Mouse (Mus musculus): ENCODE results near the gene Gmppa. TPM values are rescaled to one million over a fixed set of nuclear protein-coding genes. Genes with fewer than 3 reads are reported as not detected.

Gmppa gene
- polyA plus RNA-seq, 1 experiment from 2014 or later = 70.7 TPM

DNA sequence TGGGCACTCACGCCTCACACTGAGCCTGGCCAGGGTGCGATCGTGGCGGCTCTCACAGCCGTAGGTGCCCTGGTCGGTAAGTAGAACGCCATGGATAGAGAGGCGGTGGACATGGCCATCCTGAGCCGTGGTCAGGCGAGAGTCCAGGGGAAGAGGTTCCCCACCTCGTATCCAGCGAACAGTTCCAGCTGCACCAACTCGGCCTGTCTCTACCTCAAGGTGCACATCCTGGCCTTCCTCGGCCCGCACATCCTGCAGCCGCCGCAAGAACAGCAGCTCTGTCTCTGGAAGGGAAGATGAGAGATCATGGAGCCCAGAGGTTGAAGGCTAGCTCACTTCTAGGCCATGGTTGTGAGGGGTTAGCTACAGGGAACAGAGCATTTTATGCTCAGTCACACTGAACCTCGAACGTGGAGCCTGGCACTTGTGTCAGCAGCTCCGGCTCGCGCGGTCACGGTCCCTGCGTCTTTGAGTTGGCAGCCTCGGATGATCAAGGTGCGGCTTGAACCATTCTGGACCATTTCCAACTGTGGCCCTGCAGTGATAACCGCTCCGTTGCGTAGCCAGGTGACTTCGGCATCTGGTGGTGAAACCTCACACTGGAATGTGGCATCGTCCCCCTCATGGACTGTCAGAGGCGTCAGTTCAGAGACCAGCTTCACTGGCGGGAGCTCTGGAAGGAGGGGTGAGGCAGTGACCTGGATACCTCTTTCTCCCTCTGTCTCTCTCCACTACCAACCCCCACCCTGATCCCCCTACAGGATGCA, 55.2 kb downstream of the Gmppa start:
- H3K9me3 ChIP-seq = no peaks in the 10 kb centered on the region
- H3K27me3 ChIP-seq (replicated peaks) = peaks cover 39% of the 10 kb centered on the region
- peaks cover 21% of the 10 kb centered on the region for H3K4me1 ChIP-seq
- H3K9ac ChIP-seq = no peak overlapping the region
- H3K36me3 ChIP-seq = peaks cover 83% of the 10 kb centered on the region
- no peak overlapping the region for H3K27ac ChIP-seq (replicated peaks)
- 76% methylated on average over 34 of the region's 34 CpGs for WGBS
- ATAC-seq (ENCODE audit: extremely low read depth, insufficient number of reproducible peaks, low FRiP score, low TSS enrichment) = no peak
- H3K4me3 ChIP-seq = no peak overlapping the region
- no peak overlapping the region for H3K4me2 ChIP-seq

DNA sequence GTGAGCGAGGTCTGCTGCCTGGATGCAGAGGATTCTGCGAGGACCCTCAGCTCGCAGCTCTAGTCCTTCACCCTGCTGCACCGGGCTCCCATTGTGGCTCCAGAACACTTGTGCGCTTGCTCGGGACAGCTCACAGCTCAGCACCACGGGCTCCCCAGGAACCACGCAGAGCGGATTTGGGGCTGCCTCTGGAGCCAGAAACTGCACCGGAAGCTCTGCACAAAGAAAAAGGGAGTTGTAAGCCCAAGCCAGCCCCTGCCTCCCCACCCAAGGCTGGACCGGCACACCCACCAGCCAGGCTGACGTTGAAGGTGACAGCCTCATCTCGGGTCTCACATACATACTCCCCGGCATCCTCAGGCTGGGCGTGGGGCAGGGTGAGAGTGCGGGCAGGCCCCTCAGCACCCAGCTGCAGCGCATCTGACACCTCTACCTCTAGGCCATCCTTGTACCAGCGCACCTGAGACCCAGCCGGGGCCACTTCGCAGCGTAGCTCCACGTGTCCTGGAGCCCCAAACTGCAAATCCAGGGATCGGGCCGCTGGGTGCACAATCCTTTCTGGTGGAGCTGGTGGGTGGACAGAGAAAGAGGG, 56.9 kb downstream of the Gmppa start:
- Histone ChIP-seq H3K4me3 (no peak overlapping the region), H3K4me2 (no peak overlapping the region), H3K9me3 (no peaks in the 10 kb centered on the region), H3K9ac (no peak overlapping the region), H3K4me1 (peaks cover 11% of the 10 kb centered on the region), H3K27ac (replicated peaks) (no peak overlapping the region), H3K36me3 (peaks cover 89% of the 10 kb centered on the region), H3K27me3 (replicated peaks) (peaks cover 22% of the 10 kb centered on the region)
- 53% methylated on average over 24 of the region's 24 CpGs for WGBS
- ATAC-seq (ENCODE audit: extremely low read depth, insufficient number of reproducible peaks, low FRiP score, low TSS enrichment) = no peak

Other genes starting within 250 kb of the Gmppa start
- 23.7 and 26.4 TPM in 2 replicates for gene Ankzf1, start 243.8 kb upstream of the Gmppa start, polyA plus RNA-seq (2015; fragmentation: Nextera tagmentation; extraction: Ambion mirVana)
- gene Atg9a, start 243.7 kb upstream of the Gmppa start, polyA plus RNA-seq (2015; fragmentation: Nextera tagmentation; extraction: Ambion mirVana) = 28.7 and 30.4 TPM in 2 replicates
- gene Glb1l, start 225.1 kb upstream of the Gmppa start, polyA plus RNA-seq (2015; fragmentation: Nextera tagmentation; extraction: Ambion mirVana) = 6.9 and 8.2 TPM in 2 replicates
- 81.2 and 96.6 TPM in 2 replicates for gene Stk16, start 225.1 kb upstream of the Gmppa start, polyA plus RNA-seq (2015; fragmentation: Nextera tagmentation; extraction: Ambion mirVana)
- 43.3 and 45.1 TPM in 2 replicates for gene Tuba4a, start 216.1 kb upstream of the Gmppa start, polyA plus RNA-seq (2015; fragmentation: Nextera tagmentation; extraction: Ambion mirVana)
- gene A630095N17Rik, start 203.8 kb upstream of the Gmppa start, polyA plus RNA-seq (2015; fragmentation: Nextera tagmentation; extraction: Ambion mirVana) = not detected in 2 replicates
- gene Dnajb2, start 199.5 kb upstream of the Gmppa start, polyA plus RNA-seq (2015; fragmentation: Nextera tagmentation; extraction: Ambion mirVana) = 30.5 and 32.6 TPM in 2 replicates
- gene Ptprn, start 171.4 kb upstream of the Gmppa start, polyA plus RNA-seq (2015; fragmentation: Nextera tagmentation; extraction: Ambion mirVana) = 0.40 and 0.87 TPM in 2 replicates
- 0.75 TPM in 1 of 2 replicates, not detected in the other for gene Resp18, start 157.5 kb upstream of the Gmppa start, polyA plus RNA-seq (2015; fragmentation: Nextera tagmentation; extraction: Ambion mirVana)
- 115 and 121 TPM in 2 replicates for gene Dnpep, start 117.9 kb upstream of the Gmppa start, polyA plus RNA-seq (2015; fragmentation: Nextera tagmentation; extraction: Ambion mirVana)
- gene Des, start 75.6 kb upstream of the Gmppa start, polyA plus RNA-seq (2015; fragmentation: Nextera tagmentation; extraction: Ambion mirVana) = 393 and 426 TPM in 2 replicates
- 55.1 and 58.8 TPM in 2 replicates for gene Speg, start 60.6 kb upstream of the Gmppa start, polyA plus RNA-seq (2015; fragmentation: Nextera tagmentation; extraction: Ambion mirVana)
- gene Asic4, start 14.5 kb downstream of the Gmppa start, polyA plus RNA-seq (2015; fragmentation: Nextera tagmentation; extraction: Ambion mirVana) = 0.28 and 0.31 TPM in 2 replicates
- 26.0 and 28.6 TPM in 2 replicates for gene Chpf, start 43.4 kb downstream of the Gmppa start, polyA plus RNA-seq (2015; fragmentation: Nextera tagmentation; extraction: Ambion mirVana)
- 0.43 and 0.49 TPM in 2 replicates for gene Tmem198, start 43.6 kb downstream of the Gmppa start, polyA plus RNA-seq (2015; fragmentation: Nextera tagmentation; extraction: Ambion mirVana)
- 91.0 and 93.0 TPM in 2 replicates for gene Obsl1, start 70.5 kb downstream of the Gmppa start, polyA plus RNA-seq (2015; fragmentation: Nextera tagmentation; extraction: Ambion mirVana)
- 5.5 and 6.0 TPM in 2 replicates for gene Inha, start 71.1 kb downstream of the Gmppa start, polyA plus RNA-seq (2015; fragmentation: Nextera tagmentation; extraction: Ambion mirVana)
- 11.3 and 12.6 TPM in 2 replicates for gene Stk11ip, start 85.6 kb downstream of the Gmppa start, polyA plus RNA-seq (2015; fragmentation: Nextera tagmentation; extraction: Ambion mirVana)
- gene Slc4a3, start 110.3 kb downstream of the Gmppa start, polyA plus RNA-seq (2015; fragmentation: Nextera tagmentation; extraction: Ambion mirVana) = 25.3 and 25.4 TPM in 2 replicates

Measured in heart, embryonic 13.5 days (tissue).